Comparison of ENCODE assay signal across 8 mouse cellular contexts in genomic region chr8:83593325-83594166, GRCm38 (mm10). TPM values are rescaled to one million over a fixed set of nuclear protein-coding genes. Genes with fewer than 3 reads are reported as not detected.
DNase-seq lines count a peak whose midpoint lies in the region; ATAC-seq lines count a peak whose summit lies in the region.

No protein-coding gene starts in this region.

- H3K27me3 ChIP-seq in lung, embryonic 15.5 days, result no peaks in the 10 kb centered on the region
- no peaks in the 10 kb centered on the region for H3K27me3 ChIP-seq in hindbrain, embryonic 16.5 days (replicated peaks; ENCODE audit: control insufficient read depth, insufficient read depth, low read length)
- no peaks in the 10 kb centered on the region for H3K27me3 ChIP-seq in midbrain, embryonic 15.5 days (replicated peaks)

- H3K9ac ChIP-seq in lung, embryonic 15.5 days, result peak overlapping the region; percentile 89
- H3K9ac ChIP-seq in hindbrain, embryonic 16.5 days (ENCODE audit: low read depth, low read length), result peak overlapping the region; percentile 94
- peak overlapping the region; percentile 87 for H3K9ac ChIP-seq in midbrain, embryonic 15.5 days

- 2% methylated on average over 22 of the region's 22 CpGs for WGBS in lung, embryonic 15.5 days
- WGBS in hindbrain, embryonic 16.5 days, result 3% methylated on average over 22 of the region's 22 CpGs
- WGBS in midbrain, embryonic 15.5 days, result 3% methylated on average over 22 of the region's 22 CpGs

- no peaks in the 10 kb centered on the region for H3K9me3 ChIP-seq in lung, embryonic 15.5 days
- no peaks in the 10 kb centered on the region for H3K9me3 ChIP-seq in hindbrain, embryonic 16.5 days (ENCODE audit: control insufficient read depth, low read length)
- no peaks in the 10 kb centered on the region for H3K9me3 ChIP-seq in midbrain, embryonic 15.5 days

- no peaks in the 10 kb centered on the region for H3K36me3 ChIP-seq in lung, embryonic 15.5 days
- H3K36me3 ChIP-seq in hindbrain, embryonic 16.5 days (ENCODE audit: control insufficient read depth, insufficient read depth, low read length), result no peaks in the 10 kb centered on the region
- H3K36me3 ChIP-seq in midbrain, embryonic 15.5 days (replicated peaks), result no peaks in the 10 kb centered on the region

- DNase-seq in lung, postnatal 10 days, result no peak
- no peak for DNase-seq in right cerebral cortex, postnatal 25 days
- no peak for DNase-seq in left cerebral cortex, adult 18-20 months (ENCODE audit: low spot score in 2 of 2)
- DNase-seq in urinary bladder, postnatal 14 days (ENCODE audit: low spot score), result no peak

- H3K4me1 ChIP-seq in lung, embryonic 15.5 days, result peaks cover 17% of the 10 kb centered on the region; the same call in 1 of the 2 replicates
- peaks cover 41% of the 10 kb centered on the region for H3K4me1 ChIP-seq in hindbrain, embryonic 16.5 days (ENCODE audit: control insufficient read depth, insufficient read depth, low read depth, low read length)
- H3K4me1 ChIP-seq in midbrain, embryonic 15.5 days, result peaks cover 55% of the 10 kb centered on the region

- peak overlapping the region; percentile 84 for H3K4me2 ChIP-seq in lung, embryonic 15.5 days
- H3K4me2 ChIP-seq in hindbrain, embryonic 16.5 days (ENCODE audit: low read length), result peak overlapping the region; percentile 88
- peak overlapping the region; percentile 84 for H3K4me2 ChIP-seq in midbrain, embryonic 15.5 days

- peak overlapping the region; percentile 81 for H3K27ac ChIP-seq in lung, embryonic 15.5 days
- peak overlapping the region; percentile 96 for H3K27ac ChIP-seq in hindbrain, embryonic 16.5 days (ENCODE audit: low read depth, low read length)
- H3K27ac ChIP-seq in midbrain, embryonic 15.5 days, result peak overlapping the region; percentile 95

- peak overlapping the region; percentile 87 for H3K4me3 ChIP-seq in lung, embryonic 15.5 days
- peak overlapping the region; percentile 95 for H3K4me3 ChIP-seq in hindbrain, embryonic 16.5 days (ENCODE audit: low read length)
- H3K4me3 ChIP-seq in midbrain, embryonic 15.5 days, result peak overlapping the region; percentile 94

- ATAC-seq in lung, embryonic 15.5 days (ENCODE audit: borderline replicate concordance, extremely low read depth, low FRiP score, low TSS enrichment), result peak; percentile 8; the same call in 1 of the 2 replicates
- peak; percentile 8; the same call in 1 of the 2 replicates for ATAC-seq in common myeloid progenitor, adult 5-6 weeks (replicated peaks; ENCODE audit: low read depth, poor library complexity, severe bottlenecking)
- ATAC-seq in hindbrain, embryonic 16.5 days, result no peak
- no peak for ATAC-seq in midbrain, embryonic 15.5 days (replicated peaks)

RNA-seq across cellular contexts. Expression of gene Tecr, which starts 14.2 kb away (rescaled TPM):
- 533 and 536 TPM in 2 replicates for polyA plus RNA-seq in lung, embryonic 15.5 days (2015; fragmentation: Nextera tagmentation; extraction: Ambion mirVana)
- 260 and 286 TPM in 2 replicates for total RNA-seq in common myeloid progenitor, adult 5-6 weeks (2017)
- polyA plus RNA-seq in hindbrain, embryonic 16.5 days (2015; fragmentation: Nextera tagmentation; extraction: Ambion mirVana), result 1,512 and 1,598 TPM in 2 replicates
- polyA plus RNA-seq in midbrain, embryonic 15.5 days (2015; fragmentation: Nextera tagmentation; extraction: Ambion mirVana), result 1,118 and 1,124 TPM in 2 replicates
- total RNA-seq in left cerebral cortex, adult 18-20 months (2021), result 100 to 1,000 TPM; 600 to 661 TPM

RNA-seq across cellular contexts. Expression of gene Dnajb1, which starts 14.4 kb away (rescaled TPM):
- polyA plus RNA-seq in lung, embryonic 15.5 days (2015; fragmentation: Nextera tagmentation; extraction: Ambion mirVana), result 63.8 and 67.4 TPM in 2 replicates
- 60.2 and 72.6 TPM in 2 replicates for total RNA-seq in common myeloid progenitor, adult 5-6 weeks (2017)
- polyA plus RNA-seq in hindbrain, embryonic 16.5 days (2015; fragmentation: Nextera tagmentation; extraction: Ambion mirVana), result 60.8 and 61.8 TPM in 2 replicates
- polyA plus RNA-seq in midbrain, embryonic 15.5 days (2015; fragmentation: Nextera tagmentation; extraction: Ambion mirVana), result 65.2 and 65.5 TPM in 2 replicates
- total RNA-seq in left cerebral cortex, adult 18-20 months (2021), result 10 to 100 TPM; 61.3 to 66.7 TPM

RNA-seq across cellular contexts. Expression of gene Ndufb7, which starts 27.1 kb away (rescaled TPM):
- polyA plus RNA-seq in lung, embryonic 15.5 days (2015; fragmentation: Nextera tagmentation; extraction: Ambion mirVana), result 316 and 363 TPM in 2 replicates
- 169 and 208 TPM in 2 replicates for total RNA-seq in common myeloid progenitor, adult 5-6 weeks (2017)
- polyA plus RNA-seq in hindbrain, embryonic 16.5 days (2015; fragmentation: Nextera tagmentation; extraction: Ambion mirVana), result 339 and 367 TPM in 2 replicates
- 336 and 348 TPM in 2 replicates for polyA plus RNA-seq in midbrain, embryonic 15.5 days (2015; fragmentation: Nextera tagmentation; extraction: Ambion mirVana)
- 100 to 1,000 TPM; 136 to 155 TPM for total RNA-seq in left cerebral cortex, adult 18-20 months (2021)

RNA-seq across cellular contexts. Expression of gene Olfr370, which starts 58.0 kb away (rescaled TPM):
- polyA plus RNA-seq in lung, embryonic 15.5 days (2015; fragmentation: Nextera tagmentation; extraction: Ambion mirVana), result not detected in 2 replicates
- not detected in 2 replicates for total RNA-seq in common myeloid progenitor, adult 5-6 weeks (2017)
- 0.06 TPM in 1 of 2 replicates, not detected in the other for polyA plus RNA-seq in hindbrain, embryonic 16.5 days (2015; fragmentation: Nextera tagmentation; extraction: Ambion mirVana)
- not detected in 2 replicates for polyA plus RNA-seq in midbrain, embryonic 15.5 days (2015; fragmentation: Nextera tagmentation; extraction: Ambion mirVana)
- total RNA-seq in left cerebral cortex, adult 18-20 months (2021), result not detected

RNA-seq across cellular contexts. Expression of gene Gipc1, which starts 58.9 kb away (rescaled TPM):
- 197 and 199 TPM in 2 replicates for polyA plus RNA-seq in lung, embryonic 15.5 days (2015; fragmentation: Nextera tagmentation; extraction: Ambion mirVana)
- total RNA-seq in common myeloid progenitor, adult 5-6 weeks (2017), result 18.2 and 18.5 TPM in 2 replicates
- polyA plus RNA-seq in hindbrain, embryonic 16.5 days (2015; fragmentation: Nextera tagmentation; extraction: Ambion mirVana), result 135 TPM in 2 replicates
- polyA plus RNA-seq in midbrain, embryonic 15.5 days (2015; fragmentation: Nextera tagmentation; extraction: Ambion mirVana), result 128 and 132 TPM in 2 replicates
- total RNA-seq in left cerebral cortex, adult 18-20 months (2021), result 10 to 100 TPM; 86.0 to 86.7 TPM

Comparison
In these comparisons a context has a peak if more than half of its experiments do, and no peak if none do; other contexts are left out.
1. ATAC-seq: peak in lung, embryonic 15.5 days (single experiment) and common myeloid progenitor, adult 5-6 weeks (single experiment); none in hindbrain, embryonic 16.5 days (single experiment) and midbrain, embryonic 15.5 days (single experiment).
2. Peak in every context shown above with its lines, with median percentiles within 50 percentile points of each other: H3K27ac ChIP-seq, H3K4me2 ChIP-seq, H3K4me3 ChIP-seq and H3K9ac ChIP-seq.